10 mouse cellular contexts compared by ENCODE assay signal in the genomic region with DNA sequence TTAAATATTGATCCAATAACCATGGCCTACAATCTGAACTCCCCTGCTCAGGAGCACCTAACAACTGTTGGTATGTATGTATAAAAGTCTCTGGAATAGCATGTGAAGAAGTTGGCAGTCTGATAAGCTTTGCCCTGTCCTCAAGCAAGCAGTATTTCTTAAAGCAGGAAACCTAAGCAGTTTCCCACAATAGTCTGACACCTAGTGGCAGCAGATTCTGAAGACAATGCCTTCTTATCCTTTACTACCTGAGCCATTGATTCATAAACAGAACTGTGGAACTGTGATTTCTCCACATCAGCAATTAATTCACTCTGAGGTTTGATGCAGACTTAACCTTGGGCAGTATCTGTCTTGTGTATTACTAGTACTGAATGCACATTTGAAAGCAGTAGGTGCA. TPM values are rescaled to one million over a fixed set of nuclear protein-coding genes. Genes with fewer than 3 reads are reported as not detected.
A peak's percentile ranks its signal among the peaks of the same experiment; 100 is the strongest.
DNase-seq lines count a peak whose midpoint lies in the region; ATAC-seq and TF ChIP-seq lines count a peak whose summit lies in the region.
"Had no signal": no experiment of that assay in that cellular context is flagged by ENCODE, and none has a peak within 500 bp of the region (broad histone marks: within the 10 kb centered on the region; RNA-seq: fewer than 3 reads in every experiment).

No protein-coding gene starts in this region.

- peak; percentile 52; the same call in 1 of the 2 replicates for ATAC-seq in common myeloid progenitor, adult 5-6 weeks (replicated peaks; ENCODE audit: low read depth, poor library complexity, severe bottlenecking)
- ATAC-seq in erythroblast, adult 5-6 weeks (replicated peaks; ENCODE audit: low FRiP score, poor library complexity, severe bottlenecking): no peak

- H3K4me3 ChIP-seq in layer of hippocampus, adult 2 months: no peak overlapping the region

- peak overlapping the region; percentile 62 for H3K27ac ChIP-seq in layer of hippocampus, adult 2 months

- DNase-seq in cerebellum, postnatal 10 days: peak; percentile 36 to 61
- no peak for DNase-seq in cerebellum, adult 11 months
- no peak for DNase-seq in layer of hippocampus, adult 2 months (ENCODE audit: low spot score in 2 of 2)
- no peak for DNase-seq in layer of hippocampus, adult 9-10 months (ENCODE audit: low spot score)
- peak; percentile 76 for DNase-seq in 3T3-L1 (ENCODE audit: low read depth, low spot score)
- no peak for DNase-seq in embryo, embryonic 10 days (ENCODE audit: low spot score)
- DNase-seq: B cell, adult 2 months; cerebellum, adult 8-10 months had no signal

- peak; percentile 75 for TF ChIP-seq CTCF in layer of hippocampus, adult 2 months (conservative IDR thresholded peaks at IDR 0.05)

RNA-seq across cellular contexts. Expression of a gene that starts 11.7 kb away (rescaled TPM):
- total RNA-seq in layer of hippocampus, adult 2 months (2021): 10 to 100 TPM; 42.5 to 50.6 TPM
- 0.05 and 0.59 TPM in 2 replicates for total RNA-seq in common myeloid progenitor, adult 5-6 weeks (2017)
- not detected in 2 replicates for total RNA-seq in erythroblast, adult 5-6 weeks (2015; ENCODE audit: low replicate concordance)
- 0.56 TPM in 1 of 2 replicates, not detected in the other for total RNA-seq in erythroblast, adult 5-6 weeks (2017; ENCODE audit: low replicate concordance)

RNA-seq across cellular contexts. Expression of a gene that starts 48.9 kb away (rescaled TPM):
- total RNA-seq in layer of hippocampus, adult 2 months (2021): 100 to 1,000 TPM; 250 to 252 TPM
- total RNA-seq in common myeloid progenitor, adult 5-6 weeks (2017): 369 and 397 TPM in 2 replicates
- total RNA-seq in erythroblast, adult 5-6 weeks (2015; ENCODE audit: low replicate concordance): 34.5 and 54.8 TPM in 2 replicates
- 63.8 and 70.5 TPM in 2 replicates for total RNA-seq in erythroblast, adult 5-6 weeks (2017; ENCODE audit: low replicate concordance)

RNA-seq across cellular contexts. Expression of a gene that starts 49.0 kb away (rescaled TPM):
- under 1 TPM; 0.39 to 0.41 TPM for total RNA-seq in layer of hippocampus, adult 2 months (2021)
- not detected in 2 replicates for total RNA-seq in common myeloid progenitor, adult 5-6 weeks (2017)
- total RNA-seq in erythroblast, adult 5-6 weeks (2015; ENCODE audit: low replicate concordance): not detected in 2 replicates
- not detected in 2 replicates for total RNA-seq in erythroblast, adult 5-6 weeks (2017; ENCODE audit: low replicate concordance)

Comparison
In these comparisons a context has a peak if more than half of its experiments do, and no peak if none do; other contexts are left out.
1. DNase-seq: peak in cerebellum, postnatal 10 days (2 of 2) and 3T3-L1 (single experiment); none in cerebellum, adult 11 months (single experiment), layer of hippocampus, adult 2 months (0 of 2), layer of hippocampus, adult 9-10 months (single experiment) and embryo, embryonic 10 days (single experiment).
2. RNA of a gene that starts 11.7 kb away (total RNA-seq): 42.5 to 50.6 TPM in layer of hippocampus, adult 2 months; 0.05 to 0.59 TPM in common myeloid progenitor, adult 5-6 weeks and 0.56 TPM in erythroblast, adult 5-6 weeks; every median in the first group is over 10 times any median in the second.